Mouse (Mus musculus) spleen, adult 2 months (tissue): ENCODE measurements around the gene 1190005I06Rik. TPM values are rescaled to one million over a fixed set of nuclear protein-coding genes. Genes with fewer than 3 reads are reported as not detected.

ENCODE experiments used
- DNase-seq, 2 experiments: peaks; one replicate each; pipeline versions ENCODE4 v3.0.0 to v3.0.0-alpha.2; 2012 to 2021; ENCODE audit warnings: low spot score in 2 of 2, low read depth in 1 of 2
- H3K27ac ChIP-seq: fragments of 200-500 bp; 2 replicates; pipeline ENCODE4 v1.5.1; 2012; ENCODE audit warnings: low read length, inconsistent platforms; ENCODE audit not compliant: insufficient read depth
- H3K27me3 ChIP-seq: fragments of 200-500 bp; 2 replicates; pipeline ENCODE4 v1.6.1; 2012; ENCODE audit warnings: mild to moderate bottlenecking, moderate library complexity, low read length, inconsistent platforms; ENCODE audit not compliant: control insufficient read depth, insufficient read depth
- H3K36me3 ChIP-seq: fragments of 200-500 bp; 2 replicates; pipeline ENCODE4 v1.6.1; 2012; ENCODE audit warnings: mild to moderate bottlenecking, low read length, inconsistent platforms; ENCODE audit not compliant: control insufficient read depth, insufficient read depth
- H3K4me1 ChIP-seq: fragments of 200-500 bp; 2 replicates; pipeline ENCODE4 v1.6.1; 2011; ENCODE audit warnings: inconsistent platforms; ENCODE audit not compliant: control insufficient read depth, insufficient read depth, insufficient read length
- H3K4me3 ChIP-seq: fragments of 200-500 bp; 2 replicates; pipeline ENCODE4 v1.5.1; 2011; ENCODE audit warnings: mild to moderate bottlenecking, inconsistent platforms; ENCODE audit not compliant: insufficient read depth, insufficient read length; ENCODE audit errors: extremely low read depth
- CTCF ChIP-seq: fragments of 200-500 bp; IDR thresholded peaks from 2 replicates; pipeline ENCODE4 v1.5.1; 2011; ENCODE audit warnings: mild to moderate bottlenecking, inconsistent platforms; ENCODE audit not compliant: insufficient read depth, insufficient read length, insufficient replicate concordance; ENCODE audit errors: extremely low read depth
- POLR2A ChIP-seq: fragments of 200-500 bp; IDR thresholded peaks from 2 replicates; pipeline ENCODE4 v1.6.1; 2011; ENCODE audit warnings: low read depth, low read length, inconsistent platforms
- WGBS: fragments of 180-500 bp; shearing (Covaris S2); methylation state at CpG from one replicate; pipeline ENCODE4 v1.1.7; 2018; 5-methylcytosine and 5-hydroxymethylcytosine counted together
- polyA plus RNA-seq: library from polyadenylated mRNA; depleted of rRNA; stranded (reverse); fragments of >200 nt; gene quantifications from 2 replicates; pipeline ENCODE4 v1.2.3, GENCODE M21; 2012

1190005I06Rik gene
- polyA plus RNA-seq, 1 experiment, result 0.42 TPM

DNA sequence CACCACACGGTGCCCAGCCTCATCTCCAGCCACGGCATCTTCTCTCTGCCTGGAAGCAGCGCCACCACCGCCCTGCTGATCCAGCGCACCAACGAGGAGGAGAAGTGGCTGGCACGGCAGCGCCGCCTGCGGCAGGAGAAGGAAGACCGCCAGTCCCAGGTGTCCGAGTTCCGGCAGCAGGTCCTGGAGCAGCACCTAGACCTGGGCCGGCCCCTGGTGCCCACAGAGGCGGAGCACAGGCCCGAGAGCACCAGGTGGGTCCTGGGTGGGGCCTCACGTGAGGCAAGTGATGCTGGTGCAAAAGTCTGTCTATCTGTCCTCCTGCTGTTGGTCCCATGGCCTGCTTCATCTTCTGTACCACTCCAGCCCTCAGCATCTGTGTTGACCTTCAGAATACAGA lies 78.3 kb downstream of the 1190005I06Rik start:
- Histone ChIP-seq H3K27ac (no peak overlapping the region), H3K27me3 (no peaks in the 10 kb centered on the region), H3K4me3 (no peak overlapping the region), H3K4me1 (peaks cover 20% of the 10 kb centered on the region), H3K36me3 (peaks cover 70% of the 10 kb centered on the region)
- WGBS, result 93% methylated on average over 17 of the region's 17 CpGs
- no peak for TF ChIP-seq POLR2A
- TF ChIP-seq CTCF, result no peak
- DNase-seq, result no peak

DNA sequence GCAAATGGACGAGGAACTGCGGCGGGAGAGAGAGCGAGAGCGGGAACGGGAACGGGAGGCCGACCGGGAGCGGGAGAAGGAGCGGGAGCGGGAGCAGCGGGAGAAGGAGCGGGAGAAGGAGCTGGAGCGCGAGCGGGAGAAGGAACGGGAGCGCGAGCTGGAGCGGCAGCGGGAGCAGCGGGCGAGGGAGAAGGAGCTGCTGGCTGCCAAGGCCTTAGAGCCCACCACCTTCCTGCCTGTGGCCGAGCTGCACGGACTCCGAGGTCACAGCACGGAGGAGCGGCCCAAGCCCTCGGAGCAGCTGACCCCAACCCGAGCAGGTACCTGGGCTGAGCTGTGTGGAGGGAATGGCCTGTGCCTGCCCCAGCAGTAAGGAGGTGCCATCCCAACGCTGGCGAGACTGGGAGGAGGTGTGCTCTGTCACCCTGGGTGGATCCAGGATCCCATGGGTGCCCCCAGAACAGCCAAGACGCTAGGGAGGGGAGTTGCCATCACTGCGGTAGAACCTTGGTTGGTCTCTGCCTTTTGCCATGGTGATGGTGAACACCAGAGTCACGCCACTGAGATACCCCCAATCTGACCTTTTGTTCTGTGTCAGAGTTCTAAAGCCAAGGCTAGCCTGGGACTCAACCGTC lies 79.2 kb downstream of the 1190005I06Rik start:
- peaks cover 61% of the 10 kb centered on the region for H3K36me3 ChIP-seq
- H3K27me3 ChIP-seq, result no peaks in the 10 kb centered on the region
- no peak for DNase-seq
- H3K4me1 ChIP-seq, result peaks cover 27% of the 10 kb centered on the region
- whole genome bisulfite sequencing, result 95% methylated on average over 37 of the region's 37 CpGs
- no peak overlapping the region for H3K27ac ChIP-seq
- no peak for TF ChIP-seq POLR2A
- TF ChIP-seq CTCF, result no peak
- H3K4me3 ChIP-seq, result no peak overlapping the region

DNA sequence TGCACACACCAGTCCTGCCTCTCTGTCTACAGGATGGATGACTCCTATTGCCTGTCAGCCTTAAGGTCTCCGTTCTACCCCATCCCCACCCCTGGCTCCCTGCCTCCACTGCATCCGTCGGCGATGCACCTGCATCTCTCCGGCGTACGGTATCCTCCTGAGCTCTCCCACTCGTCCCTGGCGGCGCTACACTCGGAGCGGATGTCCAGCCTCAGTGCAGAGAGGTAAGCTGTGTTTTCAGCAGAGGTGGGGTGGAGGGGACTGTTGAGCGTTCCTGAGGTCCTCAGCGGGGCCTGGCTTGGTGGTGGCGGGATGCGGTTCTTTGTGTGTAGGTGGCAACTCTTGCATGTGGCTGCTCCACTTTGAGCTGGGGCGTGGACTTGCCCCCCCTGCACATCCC lies 79.7 kb downstream of the 1190005I06Rik start:
- H3K27me3 ChIP-seq, result no peaks in the 10 kb centered on the region
- 97% methylated on average over 17 of the region's 17 CpGs for WGBS

DNA sequence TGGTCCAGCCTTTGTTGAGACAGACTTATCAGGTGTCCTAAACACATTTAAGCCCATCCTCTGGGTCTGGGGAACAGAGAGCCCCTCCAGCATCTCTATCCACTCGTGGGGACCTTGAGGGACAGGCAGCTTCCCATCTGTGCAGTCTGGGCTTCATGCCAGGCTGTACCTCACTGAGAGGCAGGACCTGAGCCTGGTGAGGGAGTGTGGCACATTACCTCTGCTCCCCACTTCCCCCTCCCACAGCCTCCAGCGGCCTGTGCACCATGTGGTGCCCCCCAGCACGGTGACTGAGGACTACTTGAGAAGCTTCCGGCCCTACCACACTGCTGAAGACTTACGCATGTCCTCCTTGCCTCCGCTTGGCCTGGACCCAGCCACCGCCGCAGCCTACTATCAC lies 80.8 kb downstream of the 1190005I06Rik start:
- Histone ChIP-seq H3K4me3 (no peak overlapping the region), H3K27me3 (no peaks in the 10 kb centered on the region), H3K36me3 (peaks cover 49% of the 10 kb centered on the region), H3K27ac (no peak overlapping the region), H3K4me1 (peaks cover 20% of the 10 kb centered on the region; the same call in 1 of the 2 replicates)
- no peak for DNase-seq
- 68% methylated on average over 8 of the region's 8 CpGs for WGBS
- no peak for TF ChIP-seq CTCF
- TF ChIP-seq POLR2A, result no peak

More for the DNA sequence above, 79.7 kb downstream of the 1190005I06Rik start:
- H3K4me3 ChIP-seq, result no peak overlapping the region
- H3K27ac ChIP-seq, result no peak overlapping the region
- peaks cover 27% of the 10 kb centered on the region for H3K4me1 ChIP-seq
- DNase-seq, result no peak
- H3K36me3 ChIP-seq, result peaks cover 57% of the 10 kb centered on the region
- TF ChIP-seq CTCF (no peak), POLR2A (no peak)

DNA sequence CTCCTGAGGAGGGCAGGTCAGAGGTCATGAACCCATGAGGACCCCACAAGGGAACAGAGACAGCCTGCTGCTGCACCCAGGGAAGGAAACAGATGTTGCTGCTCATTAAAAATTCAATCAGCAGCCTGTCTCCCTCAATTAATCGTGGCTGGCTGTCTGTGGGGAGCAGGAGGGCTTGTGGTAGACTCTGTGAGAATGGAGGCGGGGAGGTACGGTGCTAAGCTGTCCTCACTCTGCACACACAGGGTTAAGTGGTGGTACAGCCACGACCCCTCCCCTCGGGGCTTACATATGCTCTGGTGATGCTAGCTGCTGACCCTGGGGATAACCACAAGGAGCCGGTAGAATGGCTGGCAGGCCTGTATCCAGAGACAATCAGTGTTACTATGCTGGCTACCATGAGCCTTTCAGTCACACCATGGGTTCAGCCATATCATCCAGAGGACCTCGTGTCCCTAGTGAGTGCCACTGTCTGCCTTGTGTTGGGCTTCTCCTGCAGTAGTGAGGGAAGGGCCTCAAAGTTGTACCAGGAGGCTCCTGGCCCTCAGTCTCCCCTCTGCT lies 82.2 kb downstream of the 1190005I06Rik start:
- 69% methylated on average over 7 of the region's 7 CpGs for WGBS
- Histone ChIP-seq H3K4me3 (no peak overlapping the region), H3K4me1 (peaks cover 18% of the 10 kb centered on the region; the same call in 1 of the 2 replicates), H3K27me3 (no peaks in the 10 kb centered on the region), H3K36me3 (peaks cover 38% of the 10 kb centered on the region), H3K27ac (no peak overlapping the region)
- TF ChIP-seq POLR2A (no peak), CTCF (no peak)
- DNase-seq, result no peak

DNA sequence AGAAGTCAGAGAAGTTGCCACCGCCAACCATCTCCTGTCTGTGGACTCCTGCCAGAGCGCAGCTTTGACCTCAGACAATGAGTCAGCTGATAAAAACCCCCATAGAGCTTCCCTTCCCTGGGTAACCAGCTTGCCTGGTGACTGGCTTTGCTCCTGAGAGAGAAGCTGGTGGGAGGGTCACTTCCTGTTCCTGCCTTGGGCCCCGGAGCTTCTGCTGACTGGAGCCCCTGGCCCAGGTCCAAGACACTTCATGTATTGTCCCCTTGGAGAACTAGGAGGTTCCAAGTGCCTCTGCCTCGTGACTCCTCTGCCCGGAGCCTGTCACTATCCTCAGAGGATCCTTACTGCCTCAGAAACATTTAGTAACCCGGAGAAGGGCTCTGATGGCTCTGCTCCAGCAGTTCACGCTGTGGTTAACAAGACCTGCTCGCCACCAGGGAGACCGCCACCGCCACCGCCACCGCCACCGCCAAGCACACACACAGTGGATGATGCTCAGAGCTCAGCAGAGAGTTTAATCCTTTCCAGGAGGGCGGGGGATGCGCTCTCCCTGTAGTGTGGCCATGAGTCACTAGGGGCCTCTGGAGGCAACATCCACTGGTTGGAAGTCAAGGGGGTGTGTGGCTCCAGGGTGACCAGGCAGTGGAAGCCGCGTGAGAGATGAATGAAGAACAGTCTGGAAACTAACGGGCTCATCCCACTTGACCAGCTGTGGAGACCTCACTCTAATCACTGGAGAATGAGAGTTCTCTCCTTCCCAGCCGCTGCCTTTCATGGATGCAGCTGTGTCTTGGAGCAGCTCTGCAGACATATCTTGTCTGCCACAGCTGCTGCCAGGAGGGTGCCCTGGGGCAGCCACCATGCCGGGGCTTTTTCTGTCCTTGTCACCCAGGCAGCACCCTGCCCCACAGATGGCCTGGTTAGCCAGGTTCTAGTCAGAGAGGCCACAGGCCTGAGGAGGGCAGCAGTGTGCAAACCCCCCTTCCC lies 83.3 kb downstream of the 1190005I06Rik start:
- H3K36me3 ChIP-seq, result peaks cover 31% of the 10 kb centered on the region
- peak in 1 of 2 experiments; percentile 52 for DNase-seq
- no peaks in the 10 kb centered on the region for H3K27me3 ChIP-seq
- peak overlapping the region; percentile 73 for H3K27ac ChIP-seq
- peaks cover 18% of the 10 kb centered on the region; the same call in 1 of the 2 replicates for H3K4me1 ChIP-seq
- TF ChIP-seq POLR2A (no peak), CTCF (no peak)
- H3K4me3 ChIP-seq, result no peak overlapping the region
- 23% methylated on average over 20 of the region's 20 CpGs for WGBS

DNA sequence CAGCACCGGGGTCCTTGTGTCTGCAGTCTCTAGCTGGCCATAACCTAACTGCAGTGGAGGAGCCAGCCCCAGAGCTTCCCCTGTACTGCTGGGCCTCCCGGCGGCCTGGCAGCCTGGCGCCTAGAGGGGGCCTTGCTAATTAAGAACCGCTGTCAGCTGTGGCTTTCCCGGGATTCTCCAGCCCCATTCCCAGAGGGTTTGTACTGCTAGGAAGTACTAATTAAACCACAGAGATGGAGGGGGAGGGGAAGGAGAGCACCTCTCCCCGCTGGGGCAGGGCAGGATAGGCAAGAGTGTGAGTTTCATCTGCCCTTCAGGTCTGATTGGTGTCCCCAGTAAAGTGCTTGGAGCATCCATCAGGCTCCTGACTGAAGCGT lies 84.1 kb downstream of the 1190005I06Rik start:
- Histone ChIP-seq H3K36me3 (peaks cover 25% of the 10 kb centered on the region), H3K27ac (peak overlapping the region; percentile 73), H3K4me1 (peaks cover 18% of the 10 kb centered on the region; the same call in 1 of the 2 replicates), H3K4me3 (no peak overlapping the region), H3K27me3 (no peaks in the 10 kb centered on the region)
- TF ChIP-seq CTCF (no peak), POLR2A (no peak)
- DNase-seq, result no peak
- WGBS, result 42% methylated on average over 8 of the region's 8 CpGs
